Mouse (Mus musculus): ENCODE data around the gene Mrpl42. TPM values are rescaled to one million over a fixed set of nuclear protein-coding genes. Genes with fewer than 3 reads are reported as not detected.

The Mrpl42 gene
- polyA plus RNA-seq, 1 experiment from 2014 or later = 297 TPM

DNA sequence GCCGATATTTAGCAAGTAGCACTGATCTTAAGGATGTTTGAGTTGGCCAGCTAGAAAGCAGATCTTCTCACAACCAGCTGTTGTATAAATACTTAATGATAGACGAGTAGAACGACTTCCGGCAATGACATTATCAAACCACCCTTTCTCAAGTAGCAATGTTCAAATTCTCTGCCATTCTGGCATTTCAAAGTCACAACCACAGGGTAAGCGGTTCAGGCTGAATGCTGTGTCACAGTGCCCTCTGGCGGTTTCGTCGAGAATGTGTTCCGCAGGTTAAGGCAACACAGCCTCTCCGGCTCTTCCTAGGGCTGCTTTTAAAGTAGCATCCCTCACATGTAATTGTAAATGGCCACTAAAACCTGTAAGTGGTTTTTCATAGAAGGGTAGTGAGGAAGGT, 25.8 kb downstream of the Mrpl42 start:
- Histone ChIP-seq H3K4me2 (replicated peaks; ENCODE audit: low read depth, low read length) (no peak overlapping the region), H3K4me3 (ENCODE audit: low read depth, low read length) (no peak overlapping the region), H3K27ac (ENCODE audit: low read depth, low read length) (no peak overlapping the region), H3K4me1 (replicated peaks; ENCODE audit: control insufficient read depth, insufficient read depth, low read length) (no peaks in the 10 kb centered on the region), H3K27me3 (ENCODE audit: control insufficient read depth, insufficient read depth, low read length) (no peaks in the 10 kb centered on the region), H3K9ac (ENCODE audit: low read depth, low read length) (no peak overlapping the region), H3K9me3 (ENCODE audit: control insufficient read depth, low read length) (no peaks in the 10 kb centered on the region), H3K36me3 (ENCODE audit: control insufficient read depth, insufficient read depth, low read length) (no peaks in the 10 kb centered on the region)
- ATAC-seq (ENCODE audit: low FRiP score) = peak; percentile 57; the same call in 1 of the 2 replicates
- 12% methylated on average over 10 of the region's 10 CpGs for WGBS
- peak; percentile 91 for DNase-seq (ENCODE audit: low spot score)

DNA sequence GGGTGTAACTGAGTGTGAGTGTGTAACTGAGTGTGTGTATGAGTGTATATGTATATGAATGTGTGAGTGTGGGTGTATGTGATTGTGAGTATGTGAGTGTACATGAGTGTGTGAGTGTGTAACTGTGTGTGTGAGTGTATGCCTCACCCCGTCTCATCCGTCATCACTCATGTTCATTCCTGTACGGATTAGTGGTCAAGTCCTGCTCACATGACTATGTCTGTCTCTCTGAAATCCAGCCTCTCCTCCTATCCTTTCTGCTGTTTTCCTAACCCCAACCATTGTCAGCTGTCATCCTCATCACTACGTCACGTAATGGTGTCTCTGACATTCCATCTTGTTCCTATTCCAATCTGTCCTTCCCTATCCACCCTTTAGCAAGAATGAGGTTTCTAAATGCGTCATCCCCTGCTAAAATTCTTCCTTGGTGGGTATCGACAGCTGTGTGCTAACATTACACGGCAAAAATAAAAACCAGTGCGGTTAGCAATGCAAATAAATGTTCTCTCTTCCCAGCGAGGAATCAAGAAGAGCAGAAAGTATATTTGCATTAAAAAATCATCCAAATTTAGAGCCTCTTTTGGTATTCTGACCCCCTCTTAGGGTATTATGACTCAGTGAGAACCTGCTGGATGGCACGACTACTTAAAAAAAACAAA, 29.7 kb downstream of the Mrpl42 start:
- Histone ChIP-seq H3K27ac (ENCODE audit: low read depth, low read length) (no peak overlapping the region), H3K27me3 (ENCODE audit: control insufficient read depth, insufficient read depth, low read length) (no peaks in the 10 kb centered on the region), H3K4me1 (replicated peaks; ENCODE audit: control insufficient read depth, insufficient read depth, low read length) (no peaks in the 10 kb centered on the region), H3K9me3 (ENCODE audit: control insufficient read depth, low read length) (no peaks in the 10 kb centered on the region), H3K4me3 (ENCODE audit: low read depth, low read length) (no peak overlapping the region), H3K36me3 (ENCODE audit: control insufficient read depth, insufficient read depth, low read length) (no peaks in the 10 kb centered on the region), H3K4me2 (replicated peaks; ENCODE audit: low read depth, low read length) (no peak overlapping the region), H3K9ac (ENCODE audit: low read depth, low read length) (no peak overlapping the region)
- ATAC-seq (ENCODE audit: low FRiP score) = no peak
- DNase-seq (ENCODE audit: low spot score) = no peak
- WGBS = 81% methylated on average over 11 of the region's 11 CpGs

DNA sequence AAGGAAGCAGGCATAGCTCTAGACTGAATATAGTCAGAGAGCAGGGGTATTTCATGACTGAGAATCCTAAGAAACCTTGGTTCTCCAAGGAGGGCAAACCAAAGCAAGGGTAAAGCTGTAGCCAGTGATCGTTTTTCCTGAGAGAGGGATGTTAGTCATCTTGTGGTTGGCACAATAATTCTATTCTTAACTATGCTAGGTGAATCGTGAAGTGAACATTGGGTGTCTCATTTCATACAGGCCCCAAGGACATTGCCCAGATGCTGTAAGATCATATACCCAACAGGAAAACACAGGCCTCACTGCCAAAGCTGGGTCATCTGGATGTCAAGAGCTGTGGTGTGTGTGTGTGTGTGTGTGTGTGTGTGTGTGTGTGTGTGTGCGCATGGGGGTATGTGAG, 30.6 kb downstream of the Mrpl42 start:
- 86% methylated on average over 3 of the region's 3 CpGs for WGBS
- no peak overlapping the region for H3K9ac ChIP-seq (ENCODE audit: low read depth, low read length)
- no peaks in the 10 kb centered on the region for H3K27me3 ChIP-seq (ENCODE audit: control insufficient read depth, insufficient read depth, low read length)
- no peak overlapping the region for H3K4me2 ChIP-seq (replicated peaks; ENCODE audit: low read depth, low read length)
- H3K9me3 ChIP-seq (ENCODE audit: control insufficient read depth, low read length) = no peaks in the 10 kb centered on the region
- no peaks in the 10 kb centered on the region for H3K36me3 ChIP-seq (ENCODE audit: control insufficient read depth, insufficient read depth, low read length)
- no peaks in the 10 kb centered on the region for H3K4me1 ChIP-seq (replicated peaks; ENCODE audit: control insufficient read depth, insufficient read depth, low read length)
- H3K27ac ChIP-seq (ENCODE audit: low read depth, low read length) = no peak overlapping the region
- no peak overlapping the region for H3K4me3 ChIP-seq (ENCODE audit: low read depth, low read length)
- DNase-seq (ENCODE audit: low spot score) (no peak), ATAC-seq (ENCODE audit: low FRiP score) (no peak)

DNA sequence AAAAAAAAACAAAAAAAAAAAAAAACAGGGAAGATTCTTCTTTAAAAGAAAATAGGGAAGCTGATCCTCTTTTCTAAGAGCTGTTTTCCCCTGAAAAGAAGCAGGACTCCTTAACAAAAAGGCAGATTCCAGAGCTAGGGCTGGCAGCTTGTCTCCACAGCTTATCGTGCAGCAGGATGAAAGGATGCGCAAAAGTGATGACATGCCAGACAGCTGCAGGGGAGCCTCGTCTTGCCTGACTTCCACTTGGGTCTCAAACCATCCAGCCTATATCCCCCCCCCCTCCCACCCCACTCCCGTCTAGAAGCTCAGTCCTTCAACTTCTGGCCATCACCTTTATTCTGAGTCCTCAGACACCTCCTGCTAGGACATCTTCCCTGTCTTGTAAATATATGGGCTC, 32.8 kb downstream of the Mrpl42 start:
- no peaks in the 10 kb centered on the region for H3K9me3 ChIP-seq (ENCODE audit: control insufficient read depth, low read length)
- no peak overlapping the region for H3K4me2 ChIP-seq (replicated peaks; ENCODE audit: low read depth, low read length)
- H3K4me1 ChIP-seq (replicated peaks; ENCODE audit: control insufficient read depth, insufficient read depth, low read length) = no peaks in the 10 kb centered on the region
- no peak overlapping the region for H3K27ac ChIP-seq (ENCODE audit: low read depth, low read length)
- no peak overlapping the region for H3K9ac ChIP-seq (ENCODE audit: low read depth, low read length)
- no peak overlapping the region for H3K4me3 ChIP-seq (ENCODE audit: low read depth, low read length)
- no peaks in the 10 kb centered on the region for H3K27me3 ChIP-seq (ENCODE audit: control insufficient read depth, insufficient read depth, low read length)
- WGBS = 53% methylated on average over 4 of the region's 4 CpGs
- DNase-seq (ENCODE audit: low spot score) (no peak), ATAC-seq (ENCODE audit: low FRiP score) (no peak)
- no peaks in the 10 kb centered on the region for H3K36me3 ChIP-seq (ENCODE audit: control insufficient read depth, insufficient read depth, low read length)

DNA sequence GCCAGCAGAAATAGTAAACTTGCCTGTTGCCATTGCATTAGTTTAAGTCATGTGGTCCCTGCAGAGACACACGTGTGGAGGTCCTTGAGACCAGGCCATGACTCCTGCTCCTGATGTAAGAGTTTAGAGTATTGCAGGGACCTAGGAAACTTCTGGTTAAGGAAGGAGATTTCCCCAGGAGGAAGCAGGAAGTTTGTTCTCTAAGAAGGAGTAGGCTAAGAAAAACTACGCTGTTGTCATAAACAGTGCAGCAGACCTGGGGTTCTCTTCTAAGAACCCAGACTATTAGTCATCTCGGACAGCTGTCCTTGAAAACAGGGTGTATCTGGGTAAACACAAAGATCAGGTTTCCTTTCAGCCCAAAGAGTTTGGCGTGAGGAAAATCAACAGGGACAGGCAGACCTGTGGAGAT, 36.2 kb downstream of the Mrpl42 start:
- H3K36me3 ChIP-seq (ENCODE audit: control insufficient read depth, insufficient read depth, low read length) = no peaks in the 10 kb centered on the region
- no peak overlapping the region for H3K4me3 ChIP-seq (ENCODE audit: low read depth, low read length)
- H3K27me3 ChIP-seq (ENCODE audit: control insufficient read depth, insufficient read depth, low read length) = no peaks in the 10 kb centered on the region
- H3K4me1 ChIP-seq (replicated peaks; ENCODE audit: control insufficient read depth, insufficient read depth, low read length) = no peaks in the 10 kb centered on the region
- 56% methylated on average over 4 of the region's 4 CpGs for WGBS
- no peaks in the 10 kb centered on the region for H3K9me3 ChIP-seq (ENCODE audit: control insufficient read depth, low read length)
- H3K27ac ChIP-seq (ENCODE audit: low read depth, low read length) = no peak overlapping the region
- no peak overlapping the region for H3K4me2 ChIP-seq (replicated peaks; ENCODE audit: low read depth, low read length)
- ATAC-seq (ENCODE audit: low FRiP score) = no peak
- no peak overlapping the region for H3K9ac ChIP-seq (ENCODE audit: low read depth, low read length)
- no peak for DNase-seq (ENCODE audit: low spot score)

GRCm38 (mm10) chr10:95464527-95464926, 37.2 kb downstream of the Mrpl42 start:
- no peaks in the 10 kb centered on the region for H3K27me3 ChIP-seq (ENCODE audit: control insufficient read depth, insufficient read depth, low read length)
- 76% methylated on average over 6 of the region's 6 CpGs for WGBS
- H3K36me3 ChIP-seq (ENCODE audit: control insufficient read depth, insufficient read depth, low read length) = no peaks in the 10 kb centered on the region
- no peak overlapping the region for H3K4me3 ChIP-seq (ENCODE audit: low read depth, low read length)
- H3K4me2 ChIP-seq (replicated peaks; ENCODE audit: low read depth, low read length) = no peak overlapping the region
- H3K27ac ChIP-seq (ENCODE audit: low read depth, low read length) = no peak overlapping the region
- no peak for ATAC-seq (ENCODE audit: low FRiP score)
- H3K4me1 ChIP-seq (replicated peaks; ENCODE audit: control insufficient read depth, insufficient read depth, low read length) = no peaks in the 10 kb centered on the region
- DNase-seq (ENCODE audit: low spot score) = no peak
- no peaks in the 10 kb centered on the region for H3K9me3 ChIP-seq (ENCODE audit: control insufficient read depth, low read length)
- H3K9ac ChIP-seq (ENCODE audit: low read depth, low read length) = no peak overlapping the region

DNA sequence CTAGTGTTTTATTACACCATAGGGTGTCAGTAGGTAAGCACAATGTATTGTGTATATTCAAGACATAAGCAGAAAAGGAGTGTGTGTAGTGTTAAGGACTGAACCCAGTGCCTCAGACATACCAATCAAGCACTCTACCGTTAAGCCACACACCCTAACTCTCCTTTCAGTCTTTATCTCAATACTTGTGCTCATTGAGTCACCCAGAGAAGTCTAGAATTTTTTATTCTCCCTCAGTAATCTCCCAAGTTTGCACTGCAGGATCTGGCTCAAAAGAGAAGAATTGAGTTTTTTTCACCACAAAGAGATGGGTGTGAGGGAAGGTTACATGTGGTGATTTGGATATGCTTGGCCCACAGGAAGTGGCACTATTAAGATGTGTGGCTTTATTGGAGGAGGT, 39.5 kb downstream of the Mrpl42 start:
- H3K4me3 ChIP-seq (ENCODE audit: low read depth, low read length) = no peak overlapping the region
- no peak for DNase-seq (ENCODE audit: low spot score)
- H3K9me3 ChIP-seq (ENCODE audit: control insufficient read depth, low read length) = no peaks in the 10 kb centered on the region
- no peak for ATAC-seq (ENCODE audit: low FRiP score)
- H3K4me1 ChIP-seq (replicated peaks; ENCODE audit: control insufficient read depth, insufficient read depth, low read length) = no peaks in the 10 kb centered on the region
- no peak overlapping the region for H3K27ac ChIP-seq (ENCODE audit: low read depth, low read length)
- no peak overlapping the region for H3K4me2 ChIP-seq (replicated peaks; ENCODE audit: low read depth, low read length)
- H3K27me3 ChIP-seq (ENCODE audit: control insufficient read depth, insufficient read depth, low read length) = no peaks in the 10 kb centered on the region
- no peaks in the 10 kb centered on the region for H3K36me3 ChIP-seq (ENCODE audit: control insufficient read depth, insufficient read depth, low read length)
- H3K9ac ChIP-seq (ENCODE audit: low read depth, low read length) = no peak overlapping the region
- 79% methylated on average over 1 of the region's 1 CpGs for WGBS

GRCm38 (mm10) chr10:95461053-95461553, 40.6 kb downstream of the Mrpl42 start:
- DNase-seq (ENCODE audit: low spot score) (no peak), ATAC-seq (ENCODE audit: low FRiP score) (no peak)
- no peak overlapping the region for H3K9ac ChIP-seq (ENCODE audit: low read depth, low read length)
- 63% methylated on average over 4 of the region's 4 CpGs for WGBS
- no peaks in the 10 kb centered on the region for H3K4me1 ChIP-seq (replicated peaks; ENCODE audit: control insufficient read depth, insufficient read depth, low read length)
- no peak overlapping the region for H3K27ac ChIP-seq (ENCODE audit: low read depth, low read length)
- no peaks in the 10 kb centered on the region for H3K36me3 ChIP-seq (ENCODE audit: control insufficient read depth, insufficient read depth, low read length)
- H3K9me3 ChIP-seq (ENCODE audit: control insufficient read depth, low read length) = no peaks in the 10 kb centered on the region
- H3K27me3 ChIP-seq (ENCODE audit: control insufficient read depth, insufficient read depth, low read length) = no peaks in the 10 kb centered on the region
- H3K4me2 ChIP-seq (replicated peaks; ENCODE audit: low read depth, low read length) = no peak overlapping the region
- no peak overlapping the region for H3K4me3 ChIP-seq (ENCODE audit: low read depth, low read length)

- Histone ChIP-seq H3K27me3 (ENCODE audit: control insufficient read depth, insufficient read depth, low read length) (no peaks in the 10 kb centered on the region), H3K9me3 (ENCODE audit: control insufficient read depth, low read length) (no peaks in the 10 kb centered on the region), H3K27ac (ENCODE audit: low read depth, low read length) (no peak overlapping the region), H3K4me3 (ENCODE audit: low read depth, low read length) (no peak overlapping the region), H3K4me1 (replicated peaks; ENCODE audit: control insufficient read depth, insufficient read depth, low read length) (no peaks in the 10 kb centered on the region), H3K36me3 (ENCODE audit: control insufficient read depth, insufficient read depth, low read length) (no peaks in the 10 kb centered on the region), H3K9ac (ENCODE audit: low read depth, low read length) (no peak overlapping the region), H3K4me2 (replicated peaks; ENCODE audit: low read depth, low read length) (no peak overlapping the region)
- ATAC-seq (ENCODE audit: low FRiP score) = no peak
- 83% methylated on average over 9 of the region's 9 CpGs for WGBS
- DNase-seq (ENCODE audit: low spot score) = no peak
Measured at GRCm38 (mm10) chr10:95458050-95458806, 43.5 kb downstream of the Mrpl42 start.
